ENCODE assay signal across 8 mouse cellular contexts in genomic region chr6:134921014-134921694, GRCm38 (mm10). TPM values are rescaled to one million over a fixed set of nuclear protein-coding genes. Genes with fewer than 3 reads are reported as not detected.
DNase-seq lines count a peak whose midpoint lies in the region; ATAC-seq and TF ChIP-seq lines count a peak whose summit lies in the region.

No protein-coding gene starts in this region.

- TF ChIP-seq CTCF in midbrain, postnatal 0 days (IDR thresholded peaks at IDR 0.05): no peak

- 0 out of 2 replicates have a peak, but pooled peaks have one; percentile 17 for ATAC-seq in liver, embryonic 11.5 days (replicated peaks; ENCODE audit: low FRiP score)
- ATAC-seq in midbrain, postnatal 0 days (ENCODE audit: low FRiP score): no peak
- ATAC-seq in stomach, embryonic 16.5 days (ENCODE audit: insufficient read depth, low FRiP score): no peak

- peak overlapping the region; percentile 73 for H3K4me3 ChIP-seq in liver, embryonic 11.5 days (ENCODE audit: low read depth, low read length)
- peak overlapping the region; percentile 80 for H3K4me3 ChIP-seq in midbrain, postnatal 0 days (ENCODE audit: low read depth, low read length)
- H3K4me3 ChIP-seq in stomach, embryonic 16.5 days (replicated peaks; ENCODE audit: low read length): peak overlapping the region; percentile 98

- DNase-seq in urinary bladder, postnatal 14 days (ENCODE audit: low spot score): peak; percentile 54
- no peak for DNase-seq in urinary bladder, postnatal 10 days (ENCODE audit: low spot score)
- peak; percentile 51 for DNase-seq in embryo, embryonic 11 days
- DNase-seq in heart, adult 18-20 months: peak; percentile 64 to 77
- DNase-seq in kidney, adult 18-20 months: peak; percentile 78
- no peak for DNase-seq in liver, embryonic 11.5 days (ENCODE audit: low spot score)
- peak; percentile 54 for DNase-seq in midbrain, postnatal 0 days (ENCODE audit: low spot score)

- H3K9ac ChIP-seq in liver, embryonic 11.5 days (ENCODE audit: low read depth, low read length): peak overlapping the region; percentile 92
- peak overlapping the region; percentile 79 for H3K9ac ChIP-seq in midbrain, postnatal 0 days (replicated peaks; ENCODE audit: low read length, poor library complexity, severe bottlenecking)
- peak overlapping the region; percentile 96 for H3K9ac ChIP-seq in stomach, embryonic 16.5 days (ENCODE audit: low read length)

- under 1% methylated on average over 32 of the region's 32 CpGs for WGBS in liver, embryonic 11.5 days
- under 1% methylated on average over 32 of the region's 32 CpGs for WGBS in midbrain, postnatal 0 days
- WGBS in stomach, embryonic 16.5 days: under 1% methylated on average over 32 of the region's 32 CpGs

- no peaks in the 10 kb centered on the region for H3K27me3 ChIP-seq in liver, embryonic 11.5 days (replicated peaks; ENCODE audit: control insufficient read depth, insufficient read depth, low read length)
- no peaks in the 10 kb centered on the region for H3K27me3 ChIP-seq in midbrain, postnatal 0 days (ENCODE audit: insufficient read depth, low read length)
- no peaks in the 10 kb centered on the region for H3K27me3 ChIP-seq in stomach, embryonic 16.5 days (ENCODE audit: control insufficient read depth, insufficient read depth, low read length)

- peak overlapping the region; percentile 99 for H3K4me2 ChIP-seq in liver, embryonic 11.5 days
- H3K4me2 ChIP-seq in midbrain, postnatal 0 days (ENCODE audit: low read depth, low read length, poor library complexity, severe bottlenecking): peak overlapping the region; percentile 96
- peak overlapping the region; percentile 93 for H3K4me2 ChIP-seq in stomach, embryonic 16.5 days (ENCODE audit: low read depth, low read length)

- no peaks in the 10 kb centered on the region for H3K9me3 ChIP-seq in liver, embryonic 11.5 days (ENCODE audit: control insufficient read depth, low read length)
- no peaks in the 10 kb centered on the region for H3K9me3 ChIP-seq in midbrain, postnatal 0 days (ENCODE audit: low read length)
- H3K9me3 ChIP-seq in stomach, embryonic 16.5 days (replicated peaks; ENCODE audit: control insufficient read depth, low read length): no peaks in the 10 kb centered on the region

- peaks cover 27% of the 10 kb centered on the region for H3K4me1 ChIP-seq in liver, embryonic 11.5 days (replicated peaks; ENCODE audit: control insufficient read depth, insufficient read depth, low read length)
- no peaks in the 10 kb centered on the region for H3K4me1 ChIP-seq in midbrain, postnatal 0 days (ENCODE audit: insufficient read depth, low read length)
- peaks cover 30% of the 10 kb centered on the region for H3K4me1 ChIP-seq in stomach, embryonic 16.5 days (ENCODE audit: control insufficient read depth, insufficient read depth, low read length)

- no peaks in the 10 kb centered on the region; the same call in 1 of the 2 replicates for H3K36me3 ChIP-seq in liver, embryonic 11.5 days (ENCODE audit: control insufficient read depth, insufficient read depth, low read length)
- no peaks in the 10 kb centered on the region for H3K36me3 ChIP-seq in midbrain, postnatal 0 days (ENCODE audit: insufficient read depth, low read length)
- H3K36me3 ChIP-seq in stomach, embryonic 16.5 days (ENCODE audit: control insufficient read depth, insufficient read depth, low read length): no peaks in the 10 kb centered on the region

- peak overlapping the region; percentile 93 for H3K27ac ChIP-seq in liver, embryonic 11.5 days (ENCODE audit: low read depth, low read length)
- peak overlapping the region; percentile 92 for H3K27ac ChIP-seq in midbrain, postnatal 0 days (ENCODE audit: low read depth, low read length)
- H3K27ac ChIP-seq in stomach, embryonic 16.5 days (ENCODE audit: low read length): peak overlapping the region; percentile 98

RNA-seq across cellular contexts. Expression of gene Cdkn1b, which starts 1.0 kb away (rescaled TPM):
- total RNA-seq in heart, adult 18-20 months (2021): 10 to 100 TPM; 33.8 to 41.5 TPM
- 8.9 and 9.4 TPM in 2 replicates for polyA plus RNA-seq in liver, embryonic 11.5 days (2014; fragmentation: Nextera tagmentation; extraction: Ambion mirVana)
- total RNA-seq in midbrain, postnatal 0 days (2014; rRNA removed): 48.5 and 58.8 TPM in 2 replicates
- polyA plus RNA-seq in midbrain, postnatal 0 days (2015; fragmentation: Nextera tagmentation; extraction: Ambion mirVana): 23.9 and 25.6 TPM in 2 replicates
- polyA plus RNA-seq in stomach, embryonic 16.5 days (2015; fragmentation: Nextera tagmentation; extraction: Ambion mirVana): 15.5 and 17.7 TPM in 2 replicates

RNA-seq across cellular contexts. Expression of gene Gpr19, which starts 22.8 kb away (rescaled TPM):
- total RNA-seq in heart, adult 18-20 months (2021): 1 to 10 TPM; 3.9 to 5.0 TPM
- polyA plus RNA-seq in liver, embryonic 11.5 days (2014; fragmentation: Nextera tagmentation; extraction: Ambion mirVana): 6.1 and 9.1 TPM in 2 replicates
- 32.1 and 34.2 TPM in 2 replicates for total RNA-seq in midbrain, postnatal 0 days (2014; rRNA removed)
- polyA plus RNA-seq in midbrain, postnatal 0 days (2015; fragmentation: Nextera tagmentation; extraction: Ambion mirVana): 38.5 and 41.6 TPM in 2 replicates
- 9.7 and 10.5 TPM in 2 replicates for polyA plus RNA-seq in stomach, embryonic 16.5 days (2015; fragmentation: Nextera tagmentation; extraction: Ambion mirVana)

Comparison
In these comparisons a context has a peak if more than half of its experiments do, and no peak if none do; other contexts are left out.
1. DNase-seq: peak in urinary bladder, postnatal 14 days (single experiment), embryo, embryonic 11 days (single experiment), heart, adult 18-20 months (2 of 2), kidney, adult 18-20 months (single experiment) and midbrain, postnatal 0 days (single experiment); none in urinary bladder, postnatal 10 days (single experiment) and liver, embryonic 11.5 days (single experiment).
2. Peak in every context shown above with its lines, with median percentiles within 50 percentile points of each other: H3K27ac ChIP-seq, H3K4me2 ChIP-seq, H3K4me3 ChIP-seq and H3K9ac ChIP-seq.